Mouse (Mus musculus) myocyte (in vitro differentiated cells): ENCODE measurements at regions not wholly inside any gene's neighbourhood (a gene's known extent, or its start where the extent isn't known, plus 50 kb on each side); places are given as distances from the start of the nearest gene placed in this dataset.

ENCODE experiments used
- H3K27me3 ChIP-seq: one replicate; pipeline ENCODE4 v1.6.1; 2011; ENCODE audit not compliant: control insufficient read depth, insufficient read depth, insufficient read length
- H3K36me3 ChIP-seq: one replicate; pipeline ENCODE4 v1.6.1; 2011; ENCODE audit not compliant: control insufficient read depth, insufficient read depth
- H3K4me2 ChIP-seq: one replicate; pipeline ENCODE4 v1.6.1; 2011; ENCODE audit warnings: low read depth, control low read depth
- H3K4me3 ChIP-seq: one replicate; pipeline ENCODE4 v1.5.1; 2011; ENCODE audit warnings: mild to moderate bottlenecking, control low read depth, moderate library complexity
- H3K79me2 ChIP-seq: one replicate; pipeline ENCODE4 v1.6.1; 2011; ENCODE audit not compliant: control insufficient read depth, insufficient read depth
- H3ac ChIP-seq: one replicate; pipeline ENCODE4 v1.6.1; 2011; ENCODE audit not compliant: control insufficient read depth, insufficient read length
- CEBPB ChIP-seq: IDR thresholded peaks from 2 replicates; pipeline ENCODE4 v1.6.1; 2011; ENCODE audit warnings: mild to moderate bottlenecking, moderate library complexity; ENCODE audit not compliant: poor library complexity, insufficient read depth, severe bottlenecking
- E2F4 ChIP-seq: IDR thresholded peaks from one replicate; pipeline ENCODE4 v1.6.1; 2011; ENCODE audit warnings: mild to moderate bottlenecking, control low read depth, moderate library complexity; ENCODE audit not compliant: insufficient read depth
- MAX ChIP-seq: IDR thresholded peaks from one replicate; pipeline ENCODE4 v1.6.1; 2011; ENCODE audit warnings: low read depth, mild to moderate bottlenecking, control low read depth
- MYOD1 ChIP-seq, 3 experiments: IDR thresholded peaks; one replicate each; pipeline ENCODE4 v1.6.1; 2011; ENCODE audit warnings: control low read depth in 2 of 3, low read depth in 2 of 3, mild to moderate bottlenecking in 2 of 3, moderate library complexity in 1 of 3; ENCODE audit not compliant: insufficient read length in 2 of 3, control insufficient read depth in 1 of 3
- MYOG ChIP-seq, 3 experiments: IDR thresholded peaks; one replicate each; pipeline ENCODE4 v1.6.1; 2011; ENCODE audit warnings: control low read depth in 2 of 3, low read depth in 2 of 3, mild to moderate bottlenecking in 2 of 3; ENCODE audit not compliant: insufficient read length in 2 of 3, control insufficient read depth in 1 of 3, insufficient read depth in 1 of 3
- POLR2A ChIP-seq: IDR thresholded peaks from one replicate; pipeline ENCODE4 v1.6.1; 2011; ENCODE audit warnings: low read depth, mild to moderate bottlenecking, control low read depth, moderate library complexity; ENCODE audit not compliant: insufficient read length
- POLR2AphosphoS2 ChIP-seq: IDR thresholded peaks from one replicate; pipeline ENCODE4 v1.6.1; 2011; ENCODE audit warnings: low read depth, control low read depth; ENCODE audit not compliant: insufficient read length
- REST ChIP-seq: IDR thresholded peaks from one replicate; pipeline ENCODE4 v1.6.1; 2011; ENCODE audit warnings: mild to moderate bottlenecking, control low read depth, moderate library complexity; ENCODE audit not compliant: insufficient read depth, insufficient read length
- SRF ChIP-seq: IDR thresholded peaks from one replicate; pipeline ENCODE4 v1.6.1; 2011; ENCODE audit warnings: low read depth; ENCODE audit not compliant: control insufficient read depth, insufficient read length
- TCF12 ChIP-seq: IDR thresholded peaks from one replicate; pipeline ENCODE4 v1.6.1; 2011; ENCODE audit warnings: mild to moderate bottlenecking, control low read depth; ENCODE audit not compliant: poor library complexity, insufficient read depth, severe bottlenecking
- TCF3 ChIP-seq: IDR thresholded peaks from one replicate; pipeline ENCODE4 v1.6.1; 2011; ENCODE audit warnings: low read depth, control low read depth; ENCODE audit not compliant: insufficient read length
- USF1 ChIP-seq: IDR thresholded peaks from one replicate; pipeline ENCODE4 v1.6.1; 2011; ENCODE audit warnings: low read depth, mild to moderate bottlenecking, control low read depth, moderate library complexity

DNA sequence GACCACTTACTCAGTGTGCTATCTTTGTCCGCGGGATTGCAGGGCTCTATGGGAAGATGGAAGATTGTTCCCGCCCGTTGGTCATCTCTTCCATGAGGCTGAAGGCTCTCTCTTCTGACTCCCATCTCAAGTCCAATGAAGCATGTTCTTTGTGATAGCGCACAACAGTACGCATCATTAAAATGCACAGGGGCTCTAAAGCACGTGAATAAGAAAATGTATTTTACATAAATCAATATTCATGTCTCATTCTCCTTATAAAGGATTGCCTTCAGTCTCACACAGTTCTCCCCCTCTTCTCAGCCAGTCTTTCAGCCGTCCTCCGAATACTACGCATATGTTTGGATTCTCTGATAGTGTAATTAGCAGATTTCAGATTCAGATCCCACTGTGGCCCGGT lies 420.4 kb downstream of the Cdh26 start:
- TF ChIP-seq POLR2A (no peak), MYOD1 (IDR thresholded peaks at IDR 0.05; ENCODE audit: control insufficient read depth in 1 of 3, insufficient read length in 2 of 3, low read depth in 2 of 3) (no peak), REST (no peak), SRF (no peak), TCF3 (no peak), CEBPB (no peak), POLR2AphosphoS2 (no peak), E2F4 (no peak), MYOG (IDR thresholded peaks at IDR 0.05; ENCODE audit: control insufficient read depth in 1 of 3, insufficient read depth in 1 of 3, insufficient read length in 2 of 3, low read depth in 2 of 3) (no peak), USF1 (no peak), TCF12 (no peak), MAX (no peak)
- no peak overlapping the region for H3K4me3 ChIP-seq

DNA sequence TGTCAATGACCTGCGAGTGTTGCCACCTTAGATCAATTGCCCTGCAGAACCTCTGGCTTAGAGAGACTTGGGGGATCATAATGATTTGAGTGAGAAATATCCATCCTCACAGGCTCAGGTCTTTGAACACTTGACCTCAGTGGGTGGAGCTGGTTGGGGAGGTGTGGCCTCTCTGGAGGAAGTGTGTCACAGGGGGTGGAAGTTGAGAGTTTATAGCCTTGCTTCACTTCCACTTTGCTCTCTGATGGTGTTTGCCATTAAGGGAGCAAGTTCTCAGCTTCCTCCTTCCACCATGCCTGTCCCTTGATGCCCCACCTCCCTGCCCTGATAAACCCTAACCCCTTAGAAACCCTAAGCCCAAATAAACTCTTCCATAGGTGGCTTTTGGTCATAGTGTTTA lies 423.7 kb downstream of the Cdh26 start:
- H3K79me2 ChIP-seq = no peaks in the 10 kb centered on the region
- H3K36me3 ChIP-seq = no peaks in the 10 kb centered on the region
- H3K27me3 ChIP-seq = no peaks in the 10 kb centered on the region
- TF ChIP-seq E2F4 (no peak), MYOG (IDR thresholded peaks at IDR 0.05; ENCODE audit: control insufficient read depth in 1 of 3, insufficient read depth in 1 of 3, insufficient read length in 2 of 3, low read depth in 2 of 3) (no peak), REST (no peak), CEBPB (no peak), TCF3 (no peak), MAX (no peak), MYOD1 (IDR thresholded peaks at IDR 0.05; ENCODE audit: control insufficient read depth in 1 of 3, insufficient read length in 2 of 3, low read depth in 2 of 3) (no peak), TCF12 (no peak), USF1 (no peak), SRF (no peak), POLR2AphosphoS2 (no peak), POLR2A (no peak)
- no peak overlapping the region for H3ac ChIP-seq
- H3K4me2 ChIP-seq = no peak overlapping the region
- H3K4me3 ChIP-seq = no peak overlapping the region

More for the DNA sequence above, 420.4 kb downstream of the Cdh26 start:
- H3K27me3 ChIP-seq = no peaks in the 10 kb centered on the region
- no peak overlapping the region for H3ac ChIP-seq
- no peaks in the 10 kb centered on the region for H3K79me2 ChIP-seq
- H3K36me3 ChIP-seq = no peaks in the 10 kb centered on the region
- no peak overlapping the region for H3K4me2 ChIP-seq

DNA sequence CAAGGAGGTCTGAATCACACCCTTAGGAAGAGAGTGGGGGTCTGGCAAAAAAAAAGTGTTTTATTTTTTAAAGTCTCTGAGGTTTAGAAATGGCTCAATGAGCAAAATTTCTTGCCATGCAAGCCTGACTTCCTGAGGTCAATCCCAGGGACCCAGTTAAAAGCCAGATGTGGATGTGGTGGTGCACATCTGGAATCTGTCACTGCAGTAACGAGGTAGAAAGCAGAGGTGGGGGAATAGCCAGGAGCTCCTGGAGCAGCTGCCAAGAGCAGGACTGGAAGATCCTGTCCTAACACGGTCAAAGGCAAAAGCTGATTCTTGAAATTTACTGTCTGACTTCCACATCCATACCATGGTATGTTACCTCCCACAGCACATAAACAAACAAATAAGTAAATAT lies 424.4 kb downstream of the Cdh26 start:
- no peaks in the 10 kb centered on the region for H3K36me3 ChIP-seq
- no peak overlapping the region for H3K4me2 ChIP-seq
- H3K27me3 ChIP-seq = no peaks in the 10 kb centered on the region
- H3K79me2 ChIP-seq = no peaks in the 10 kb centered on the region
- no peak overlapping the region for H3K4me3 ChIP-seq
- TF ChIP-seq POLR2A = no peak
- TF ChIP-seq REST = no peak
- TF ChIP-seq TCF12 = no peak
- TF ChIP-seq MAX = no peak
- no peak for TF ChIP-seq MYOG (IDR thresholded peaks at IDR 0.05; ENCODE audit: control insufficient read depth in 1 of 3, insufficient read depth in 1 of 3, insufficient read length in 2 of 3, low read depth in 2 of 3)
- TF ChIP-seq MYOD1 (IDR thresholded peaks at IDR 0.05; ENCODE audit: control insufficient read depth in 1 of 3, insufficient read length in 2 of 3, low read depth in 2 of 3) = no peak
- no peak overlapping the region for H3ac ChIP-seq

DNA sequence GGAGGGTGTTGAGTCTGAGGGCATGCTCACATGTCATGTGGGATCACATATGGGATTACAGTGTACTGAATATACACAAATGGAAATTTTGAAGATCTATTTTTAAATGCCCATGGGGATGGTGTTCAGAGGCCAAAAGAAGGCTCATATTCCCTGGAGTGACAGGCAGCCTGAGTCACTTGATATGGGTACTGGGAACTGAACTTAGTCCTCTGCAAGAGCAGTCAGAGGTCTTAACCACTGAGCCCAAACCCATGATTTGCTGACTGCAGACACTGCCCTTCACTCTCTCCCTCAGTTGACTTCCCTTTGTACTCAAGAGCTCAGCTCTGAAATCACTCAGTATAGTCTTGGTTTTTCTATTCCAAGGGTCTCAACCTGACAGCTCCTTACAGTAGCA lies 432.3 kb downstream of the Cdh26 start:
- no peaks in the 10 kb centered on the region for H3K36me3 ChIP-seq
- H3K4me3 ChIP-seq = no peak overlapping the region
- H3K4me2 ChIP-seq = no peak overlapping the region
- H3K27me3 ChIP-seq = no peaks in the 10 kb centered on the region
- no peak overlapping the region for H3ac ChIP-seq
- H3K79me2 ChIP-seq = no peaks in the 10 kb centered on the region
- no peak for TF ChIP-seq SRF
- TF ChIP-seq POLR2A = no peak
- no peak for TF ChIP-seq USF1
- no peak for TF ChIP-seq TCF12
- TF ChIP-seq CEBPB = no peak
- TF ChIP-seq TCF3 = no peak
- no peak for TF ChIP-seq MAX
- no peak for TF ChIP-seq POLR2AphosphoS2
- TF ChIP-seq MYOD1 (IDR thresholded peaks at IDR 0.05; ENCODE audit: control insufficient read depth in 1 of 3, insufficient read length in 2 of 3, low read depth in 2 of 3) = no peak
- TF ChIP-seq E2F4 = no peak

DNA sequence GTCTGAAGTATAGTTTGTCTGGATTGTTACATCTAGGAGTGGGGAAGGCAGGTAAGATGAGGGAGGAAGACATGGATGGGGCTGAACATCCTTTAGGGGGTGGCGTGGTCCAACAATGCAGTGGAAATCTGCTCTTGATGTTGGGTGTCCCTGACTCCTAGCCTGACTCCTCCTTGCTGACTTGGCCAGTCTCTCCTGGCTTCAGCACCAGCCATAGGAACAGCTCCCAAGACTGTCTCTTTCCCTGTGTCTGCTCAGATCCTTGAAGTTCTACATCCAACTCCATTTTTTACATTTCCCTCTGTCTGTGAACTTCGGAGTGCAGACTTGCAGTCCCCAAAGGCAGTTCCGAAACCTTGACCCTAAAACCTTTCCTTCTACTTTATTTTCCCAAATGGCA lies 436.8 kb downstream of the Cdh26 start:
- no peaks in the 10 kb centered on the region for H3K79me2 ChIP-seq
- H3K27me3 ChIP-seq = no peaks in the 10 kb centered on the region
- H3K4me2 ChIP-seq = no peak overlapping the region
- no peaks in the 10 kb centered on the region for H3K36me3 ChIP-seq
- TF ChIP-seq POLR2A = no peak
- no peak for TF ChIP-seq E2F4
- no peak for TF ChIP-seq TCF3
- no peak for TF ChIP-seq USF1
- TF ChIP-seq POLR2AphosphoS2 = no peak
- no peak for TF ChIP-seq REST
- no peak overlapping the region for H3ac ChIP-seq
- no peak overlapping the region for H3K4me3 ChIP-seq
